ENCODE assay signal across 8 mouse cellular contexts in the genomic region with DNA sequence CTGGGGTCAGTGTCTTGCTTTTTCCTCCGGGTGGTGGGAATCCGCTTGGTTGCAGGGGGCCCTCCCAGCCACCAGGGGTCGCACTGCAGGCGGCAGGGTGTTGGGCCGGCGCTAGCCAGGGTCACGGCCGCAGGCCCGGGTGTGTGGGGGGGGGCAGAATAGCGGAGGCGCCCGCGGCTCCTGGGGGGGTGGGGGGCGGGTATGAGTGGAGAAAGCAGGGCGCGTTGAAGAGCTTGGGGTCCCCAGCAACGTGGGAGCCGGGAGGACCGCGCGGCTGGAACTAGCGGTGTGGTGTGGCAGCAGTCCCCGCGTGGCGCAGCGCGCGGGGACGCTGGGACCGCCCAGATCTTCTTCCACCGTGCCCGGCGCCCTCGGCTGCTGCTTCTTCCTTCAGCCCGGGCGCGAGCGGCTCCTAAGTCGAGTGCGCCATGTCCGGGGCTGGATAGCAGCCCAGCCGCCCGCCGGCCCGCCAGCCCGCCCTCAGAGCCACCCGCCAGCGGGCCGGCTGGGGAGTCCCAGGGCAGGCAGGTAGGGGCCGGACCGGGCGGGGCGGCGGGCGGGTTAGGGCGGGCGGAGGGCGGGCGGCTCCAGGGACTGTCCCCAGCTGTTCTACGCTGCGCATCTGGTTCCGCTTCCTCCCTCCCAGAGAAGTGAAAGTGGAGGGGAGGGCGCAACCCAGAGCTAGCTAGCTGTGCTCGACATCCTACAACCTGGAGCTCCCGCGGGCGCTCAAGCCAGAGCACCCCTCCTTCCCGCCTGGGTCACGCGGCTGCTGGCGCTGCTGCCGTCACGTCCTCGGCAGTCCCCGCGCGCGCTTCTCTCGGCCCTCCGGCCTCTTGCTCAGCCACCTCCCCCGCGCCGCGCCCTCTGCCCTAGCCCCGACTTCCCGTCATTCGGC. TPM values are rescaled to one million over a fixed set of nuclear protein-coding genes. Genes with fewer than 3 reads are reported as not detected.
DNase-seq lines count a peak whose midpoint lies in the region; ATAC-seq lines count a peak whose summit lies in the region.

A gene (plus strand): TSS at position 152 of the 898 bp plus-strand sequence.

- H3K4me3 ChIP-seq in hindbrain, embryonic 15.5 days: peak within 1 kb of the TSS; percentile 90

- H3K27me3 ChIP-seq in hindbrain, embryonic 15.5 days: no peaks in the 10 kb centered on the region

- DNase-seq in T-cell, adult 2 months (ENCODE audit: low spot score): peak; percentile 91
- DNase-seq in cerebellum, postnatal 4 days (ENCODE audit: low spot score in 2 of 2): peak; percentile 92 to 94
- peak; percentile 95 for DNase-seq in gastrocnemius, adult 18-20 months (ENCODE audit: low spot score)
- DNase-seq in left cerebral cortex, adult 11 months (ENCODE audit: low spot score): peak; percentile 80
- peak; percentile 94 for DNase-seq in lung, postnatal 36 days
- peak; percentile 88 for DNase-seq in retina, embryonic 14.5 days (ENCODE audit: low spot score)
- peak; percentile 89 to 91 for DNase-seq in thymus, postnatal 36 days

- H3K9ac ChIP-seq in hindbrain, embryonic 15.5 days: peak within 1 kb of the TSS; percentile 90

- ATAC-seq in hindbrain, embryonic 15.5 days (ENCODE audit: low FRiP score, low read depth): peak; percentile 85

- H3K4me2 ChIP-seq in hindbrain, embryonic 15.5 days: peak within 1 kb of the TSS; percentile 90

- H3K4me1 ChIP-seq in hindbrain, embryonic 15.5 days (replicated peaks): peaks cover 15% of the 10 kb centered on the region

- peak within 1 kb of the TSS; percentile 98 for H3K27ac ChIP-seq in hindbrain, embryonic 15.5 days (replicated peaks)

- under 1% methylated on average over 68 of the region's 87 CpGs for WGBS in hindbrain, embryonic 15.5 days

- peaks cover 33% of the 10 kb centered on the region for H3K36me3 ChIP-seq in hindbrain, embryonic 15.5 days

- no peaks in the 10 kb centered on the region for H3K9me3 ChIP-seq in hindbrain, embryonic 15.5 days

RNA-seq across cellular contexts. Expression of the gene that starts here (rescaled TPM):
- total RNA-seq in gastrocnemius, adult 18-20 months (2021): 10 to 100 TPM; 81.1 to 81.6 TPM
- polyA plus RNA-seq in hindbrain, embryonic 15.5 days (2015; fragmentation: Nextera tagmentation; extraction: Ambion mirVana): 7.7 and 8.8 TPM in 2 replicates

Comparison
In these comparisons a context has a peak if more than half of its experiments do, and no peak if none do; other contexts are left out.
1. Peak in every context shown above with its lines: DNase-seq, ATAC-seq, H3K4me3 ChIP-seq and H3K27ac ChIP-seq.